Mouse (Mus musculus) small intestine, adult 2 months (tissue): Measurements from ENCODE around the gene Sertad2. TPM values are rescaled to one million over a fixed set of nuclear protein-coding genes. Genes with fewer than 3 reads are reported as not detected.

ENCODE experiments used
- H3K27ac ChIP-seq: fragments of 200-500 bp; 2 replicates; pipeline ENCODE4 v1.5.1; 2012; ENCODE audit warnings: low read depth, low read length, control low read depth, inconsistent platforms; ENCODE audit not compliant: insufficient read depth
- H3K27me3 ChIP-seq: fragments of 200-500 bp; 2 replicates; pipeline ENCODE4 v1.6.1; 2012; ENCODE audit warnings: mild to moderate bottlenecking, moderate library complexity, low read length, inconsistent platforms; ENCODE audit not compliant: control insufficient read depth, insufficient read depth
- H3K36me3 ChIP-seq: fragments of 200-500 bp; 2 replicates; pipeline ENCODE4 v1.6.1; 2012; ENCODE audit warnings: mild to moderate bottlenecking, low read length, control low read depth, inconsistent platforms; ENCODE audit not compliant: control insufficient read depth, insufficient read depth
- H3K4me1 ChIP-seq: fragments of 200-500 bp; 2 replicates; pipeline ENCODE4 v1.6.1; 2012; ENCODE audit warnings: low read length, inconsistent platforms, mixed read lengths; ENCODE audit not compliant: control insufficient read depth, insufficient read depth, insufficient read length
- H3K4me3 ChIP-seq: fragments of 200-500 bp; 2 replicates; pipeline ENCODE4 v1.5.1; 2012; ENCODE audit warnings: low read depth, mild to moderate bottlenecking, control low read depth, inconsistent platforms, low read length, moderate library complexity
- CTCF ChIP-seq: fragments of 200-500 bp; IDR thresholded peaks from 2 replicates; pipeline ENCODE4 v1.5.1; 2012; ENCODE audit warnings: low read depth, mild to moderate bottlenecking, control low read depth, inconsistent platforms, low read length, moderate library complexity, mixed read lengths; ENCODE audit not compliant: insufficient replicate concordance, insufficient read length; ENCODE audit errors: extremely low read depth
- POLR2A ChIP-seq: fragments of 200-500 bp; IDR thresholded peaks from 2 replicates; pipeline ENCODE4 v1.6.1; 2012; ENCODE audit warnings: low read depth, mild to moderate bottlenecking, control low read depth, inconsistent platforms, low read length, moderate library complexity
- WGBS: fragments of 180-500 bp; shearing (Covaris S2); methylation state at CpG from one replicate; pipeline ENCODE4 v1.1.7; 2018; 5-methylcytosine and 5-hydroxymethylcytosine counted together
- polyA plus RNA-seq: library from polyadenylated mRNA; depleted of rRNA; stranded (reverse); fragments of >200 nt; gene quantifications from 2 replicates; pipeline ENCODE4 v1.2.3, GENCODE M21; 2012

Gene Sertad2
- polyA plus RNA-seq, 1 experiment, result 47.8 TPM

- Histone ChIP-seq H3K36me3 (no peaks in the 10 kb centered on the region), H3K27ac (no peak overlapping the region), H3K27me3 (no peaks in the 10 kb centered on the region), H3K4me3 (no peak overlapping the region), H3K4me1 (peaks cover 14% of the 10 kb centered on the region)
- WGBS, result 28% methylated on average over 11 of the region's 11 CpGs
- no peak for TF ChIP-seq CTCF
- TF ChIP-seq POLR2A, result no peak
Observed at GRCm38 (mm10) chr11:20559236-20559950, 16.3 kb downstream of the Sertad2 start.

GRCm38 (mm10) chr11:20559951-20560642 is 17.0 kb downstream of the Sertad2 start:
- Histone ChIP-seq H3K36me3 (no peaks in the 10 kb centered on the region), H3K4me3 (no peak overlapping the region), H3K27ac (no peak overlapping the region), H3K4me1 (peaks cover 14% of the 10 kb centered on the region), H3K27me3 (no peaks in the 10 kb centered on the region)
- TF ChIP-seq CTCF, result no peak
- no peak for TF ChIP-seq POLR2A
- 57% methylated on average over 10 of the region's 10 CpGs for WGBS

DNA sequence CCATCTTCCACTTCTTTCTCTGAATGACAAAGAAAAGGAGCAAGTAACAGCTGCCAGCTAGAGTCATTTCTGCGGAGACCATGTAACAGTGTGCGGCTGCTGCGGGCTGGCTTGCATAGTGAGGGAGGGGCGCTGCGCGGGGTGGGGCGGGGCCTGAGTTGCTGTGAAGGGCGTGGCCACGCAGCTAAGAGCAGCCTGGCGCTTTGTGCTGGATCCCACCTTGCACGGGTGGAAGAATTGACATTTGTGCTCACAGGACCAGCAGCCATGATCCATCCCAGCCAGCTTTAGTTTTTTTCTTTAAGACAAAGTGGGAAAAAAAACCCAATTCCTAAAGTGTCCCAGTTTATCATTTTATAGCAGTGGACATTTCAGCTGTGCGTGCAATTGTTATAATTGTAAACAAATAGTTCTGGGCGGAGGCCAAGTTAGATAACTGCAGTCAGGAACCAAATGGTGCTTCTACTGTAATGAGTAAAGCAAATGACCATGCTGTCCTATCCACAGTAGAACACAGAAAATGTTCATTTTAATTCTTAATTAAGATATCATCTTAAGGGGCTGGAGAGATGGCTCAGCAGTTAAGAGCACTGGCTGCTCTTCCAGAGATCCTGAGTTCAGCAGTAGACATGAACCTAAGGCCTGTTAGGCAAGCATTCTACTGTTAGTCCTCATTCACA is 18.4 kb downstream of the Sertad2 start:
- Histone ChIP-seq H3K4me3 (peak overlapping the region; percentile 40), H3K27ac (no peak overlapping the region), H3K36me3 (no peaks in the 10 kb centered on the region), H3K4me1 (peaks cover 14% of the 10 kb centered on the region), H3K27me3 (no peaks in the 10 kb centered on the region)
- 4% methylated on average over 13 of the region's 13 CpGs for WGBS
- TF ChIP-seq CTCF (0 out of 2 replicates have a peak, but pooled peaks have one; percentile 7), POLR2A (no peak)

DNA sequence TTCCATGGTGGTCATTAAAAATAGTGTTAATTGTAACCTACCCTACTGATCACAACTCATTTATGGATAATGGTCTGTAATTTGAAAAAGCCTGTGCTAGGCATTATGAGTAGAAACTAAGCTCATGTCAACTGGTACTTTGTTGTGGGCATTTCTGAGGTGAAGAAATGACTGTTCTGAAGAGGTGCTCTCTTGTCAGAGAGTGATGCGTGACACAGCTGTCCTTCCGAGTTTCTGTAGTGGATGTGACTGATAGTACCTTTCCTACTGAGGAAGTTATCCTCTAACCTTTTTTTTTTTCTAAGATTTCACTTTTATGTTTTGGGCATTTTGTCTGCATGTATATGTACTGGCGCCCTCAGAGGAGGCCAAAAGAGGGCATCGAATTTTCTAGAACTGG is 22.0 kb downstream of the Sertad2 start:
- no peak overlapping the region for H3K27ac ChIP-seq
- H3K36me3 ChIP-seq, result no peaks in the 10 kb centered on the region
- WGBS, result 90% methylated on average over 4 of the region's 4 CpGs
- peaks cover 8% of the 10 kb centered on the region for H3K4me1 ChIP-seq
- no peaks in the 10 kb centered on the region for H3K27me3 ChIP-seq
- no peak overlapping the region for H3K4me3 ChIP-seq
- TF ChIP-seq POLR2A, result no peak
- TF ChIP-seq CTCF, result no peak

- 77% methylated on average over 5 of the region's 5 CpGs for WGBS
Observed at GRCm38 (mm10) chr11:20571702-20572413, 28.8 kb downstream of the Sertad2 start.

GRCm38 (mm10) chr11:20576046-20576635 is 33.1 kb downstream of the Sertad2 start:
- H3K27me3 ChIP-seq, result no peaks in the 10 kb centered on the region
- H3K36me3 ChIP-seq, result no peaks in the 10 kb centered on the region
- no peaks in the 10 kb centered on the region for H3K4me1 ChIP-seq
- no peak overlapping the region for H3K4me3 ChIP-seq
- H3K27ac ChIP-seq, result no peak overlapping the region
- no peak for TF ChIP-seq POLR2A
- no peak for TF ChIP-seq CTCF
- WGBS, result 64% methylated on average over 8 of the region's 8 CpGs

More at GRCm38 (mm10) chr11:20571702-20572413, 28.8 kb downstream of the Sertad2 start:
- no peaks in the 10 kb centered on the region for H3K27me3 ChIP-seq
- no peak overlapping the region for H3K27ac ChIP-seq
- H3K4me1 ChIP-seq, result no peaks in the 10 kb centered on the region
- TF ChIP-seq CTCF (no peak), POLR2A (no peak)
- no peaks in the 10 kb centered on the region for H3K36me3 ChIP-seq
- H3K4me3 ChIP-seq, result no peak overlapping the region

DNA sequence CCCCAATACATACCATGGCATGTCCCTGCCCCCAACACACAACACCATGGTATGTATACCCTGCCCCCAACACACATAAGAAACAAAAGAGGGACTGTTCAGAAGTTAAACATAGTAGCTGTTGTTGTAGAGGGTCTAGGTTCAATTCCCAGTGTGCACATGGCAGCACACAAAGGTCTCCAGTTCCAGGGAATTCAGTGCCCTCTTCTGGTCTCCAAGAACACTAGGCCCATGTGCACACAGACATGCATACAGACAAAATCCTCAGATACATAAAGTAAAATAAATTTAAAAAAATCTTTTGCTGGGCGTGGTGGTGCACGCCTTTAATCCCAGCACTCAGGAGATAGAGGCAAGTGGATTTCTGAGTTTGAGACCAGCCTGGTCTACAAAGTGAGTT is 39.7 kb downstream of the Sertad2 start:
- H3K36me3 ChIP-seq, result no peaks in the 10 kb centered on the region
- WGBS, result 87% methylated on average over 2 of the region's 2 CpGs
- no peak overlapping the region for H3K27ac ChIP-seq
- no peaks in the 10 kb centered on the region for H3K27me3 ChIP-seq
- peaks cover 8% of the 10 kb centered on the region; the same call in 1 of the 2 replicates for H3K4me1 ChIP-seq
- no peak for TF ChIP-seq CTCF
- TF ChIP-seq POLR2A, result no peak
- H3K4me3 ChIP-seq, result no peak overlapping the region
